Mouse (Mus musculus) midbrain, embryonic 13.5 days (tissue): ENCODE data around the gene Grb14. TPM values are rescaled to one million over a fixed set of nuclear protein-coding genes. Genes with fewer than 3 reads are reported as not detected.

Experiments used
- ATAC-seq: fragments of 200-750 bp; cut with Nextera tagmentation; 2 replicates; pipeline ENCODE4 v1.8.0; 2017; ENCODE audit warnings: mild to moderate bottlenecking, moderate TSS enrichment, moderate library complexity
- H3K27ac ChIP-seq: fragments of 300-500 bp; sonication (generic); 2 replicates; pipeline ENCODE4 v1.5.1; 2015; ENCODE audit warnings: inconsistent platforms, mild to moderate bottlenecking, moderate library complexity
- H3K27me3 ChIP-seq: fragments of 300-500 bp; sonication (generic); 2 replicates; pipeline ENCODE4 v1.6.1; 2015; ENCODE audit warnings: mild to moderate bottlenecking, inconsistent platforms
- H3K36me3 ChIP-seq: fragments of 300-500 bp; sonication (generic); 2 replicates; pipeline ENCODE4 v1.6.1; 2015; ENCODE audit warnings: mild to moderate bottlenecking, inconsistent platforms
- H3K4me1 ChIP-seq: fragments of 300-500 bp; sonication (generic); replicated peaks from 2 replicates; pipeline ENCODE4 v1.6.1; 2015; ENCODE audit warnings: inconsistent platforms
- H3K4me2 ChIP-seq: fragments of 300-500 bp; sonication (generic); replicated peaks from 2 replicates; pipeline ENCODE4 v1.6.1; 2015; ENCODE audit warnings: moderate library complexity, mild to moderate bottlenecking, inconsistent platforms
- H3K4me3 ChIP-seq: fragments of 300-500 bp; sonication (generic); replicated peaks from 2 replicates; pipeline ENCODE4 v1.5.1; 2015; ENCODE audit warnings: mild to moderate bottlenecking, inconsistent platforms
- H3K9ac ChIP-seq: fragments of 300-500 bp; sonication (generic); replicated peaks from 2 replicates; pipeline ENCODE4 v1.6.1; 2015; ENCODE audit warnings: mild to moderate bottlenecking, inconsistent platforms
- H3K9me3 ChIP-seq: fragments of 300-500 bp; sonication (generic); 2 replicates; pipeline ENCODE4 v1.6.1; 2016; ENCODE audit warnings: mild to moderate bottlenecking, inconsistent platforms
- WGBS: fragments of 180-500 bp; shearing (Covaris S2); methylation state at CpG from one replicate; pipeline ENCODE4 v1.1.7; 2015; 5-methylcytosine and 5-hydroxymethylcytosine counted together
- polyA plus RNA-seq: library from polyadenylated mRNA; unstranded; fragments of >200 nt; fragmentation: Nextera tagmentation; extraction: Ambion mirVana; gene quantifications from 2 replicates; pipeline ENCODE4 v1.2.1, GENCODE M21; 2015

The Grb14 gene
- polyA plus RNA-seq, 1 experiment from 2014 or later, result 14.6 TPM

- no peak overlapping the region for H3K4me2 ChIP-seq
- no peak overlapping the region for H3K4me3 ChIP-seq
- no peaks in the 10 kb centered on the region for H3K9me3 ChIP-seq
- H3K27me3 ChIP-seq, result no peaks in the 10 kb centered on the region
- ATAC-seq, result no peak
- H3K9ac ChIP-seq, result no peak overlapping the region
- no peaks in the 10 kb centered on the region for H3K36me3 ChIP-seq
- 55% methylated on average over 1 of the region's 1 CpGs for WGBS
- H3K27ac ChIP-seq, result no peak overlapping the region
- H3K4me1 ChIP-seq, result 0 out of 2 replicates have a peak, but pooled peaks cover 4% of the 10 kb centered on the region
Measured at GRCm38 (mm10) chr2:64973125-64973524, 51.7 kb downstream of the Grb14 start.

GRCm38 (mm10) chr2:64971828-64972227, 53.0 kb downstream of the Grb14 start:
- Histone ChIP-seq H3K9me3 (no peaks in the 10 kb centered on the region), H3K4me1 (peaks cover 16% of the 10 kb centered on the region), H3K4me2 (no peak overlapping the region), H3K27ac (no peak overlapping the region), H3K36me3 (no peaks in the 10 kb centered on the region), H3K9ac (no peak overlapping the region), H3K27me3 (no peaks in the 10 kb centered on the region), H3K4me3 (no peak overlapping the region)
- no peak for ATAC-seq
- 62% methylated on average over 5 of the region's 5 CpGs for WGBS

- Histone ChIP-seq H3K9ac (no peak overlapping the region), H3K4me3 (no peak overlapping the region), H3K27me3 (no peaks in the 10 kb centered on the region), H3K4me2 (no peak overlapping the region), H3K27ac (no peak overlapping the region), H3K36me3 (no peaks in the 10 kb centered on the region), H3K4me1 (peaks cover 18% of the 10 kb centered on the region), H3K9me3 (no peaks in the 10 kb centered on the region)
- WGBS, result 53% methylated on average over 8 of the region's 8 CpGs
- peak; percentile 76 for ATAC-seq
Measured at GRCm38 (mm10) chr2:64970992-64971391, 53.8 kb downstream of the Grb14 start.

- Histone ChIP-seq H3K9ac (no peak overlapping the region), H3K4me2 (no peak overlapping the region), H3K9me3 (no peaks in the 10 kb centered on the region), H3K27me3 (no peaks in the 10 kb centered on the region), H3K36me3 (no peaks in the 10 kb centered on the region), H3K27ac (no peak overlapping the region), H3K4me1 (peaks cover 21% of the 10 kb centered on the region), H3K4me3 (no peak overlapping the region)
- ATAC-seq, result no peak
- WGBS, result 68% methylated on average over 6 of the region's 6 CpGs
Measured at GRCm38 (mm10) chr2:64966893-64967444, 57.8 kb downstream of the Grb14 start.

- Histone ChIP-seq H3K9ac (no peak overlapping the region), H3K9me3 (no peaks in the 10 kb centered on the region), H3K27me3 (no peaks in the 10 kb centered on the region), H3K4me1 (peaks cover 21% of the 10 kb centered on the region), H3K4me2 (no peak overlapping the region), H3K4me3 (no peak overlapping the region), H3K36me3 (no peaks in the 10 kb centered on the region), H3K27ac (no peak overlapping the region)
- WGBS, result 80% methylated on average over 6 of the region's 6 CpGs
- no peak for ATAC-seq
Measured at GRCm38 (mm10) chr2:64966323-64966722, 58.5 kb downstream of the Grb14 start.

GRCm38 (mm10) chr2:64965227-64965864, 59.4 kb downstream of the Grb14 start:
- peak; percentile 87 for ATAC-seq
- H3K27ac ChIP-seq, result no peak overlapping the region
- no peak overlapping the region for H3K9ac ChIP-seq
- no peak overlapping the region for H3K4me3 ChIP-seq
- no peaks in the 10 kb centered on the region for H3K27me3 ChIP-seq
- no peaks in the 10 kb centered on the region for H3K9me3 ChIP-seq
- H3K4me1 ChIP-seq, result peaks cover 17% of the 10 kb centered on the region
- 29% methylated on average over 5 of the region's 5 CpGs for WGBS
- H3K36me3 ChIP-seq, result no peaks in the 10 kb centered on the region
- H3K4me2 ChIP-seq, result no peak overlapping the region; the same call in 1 of the 2 replicates

- Histone ChIP-seq H3K27ac (no peak overlapping the region), H3K4me1 (peaks cover 8% of the 10 kb centered on the region), H3K9ac (no peak overlapping the region), H3K9me3 (no peaks in the 10 kb centered on the region), H3K4me3 (no peak overlapping the region), H3K4me2 (no peak overlapping the region), H3K36me3 (no peaks in the 10 kb centered on the region), H3K27me3 (no peaks in the 10 kb centered on the region)
- ATAC-seq, result no peak
- 71% methylated on average over 4 of the region's 4 CpGs for WGBS
Measured at GRCm38 (mm10) chr2:64962196-64962595, 62.6 kb downstream of the Grb14 start.

GRCm38 (mm10) chr2:64961381-64961780, 63.4 kb downstream of the Grb14 start:
- H3K4me3 ChIP-seq, result no peak overlapping the region
- WGBS, result 70% methylated on average over 3 of the region's 3 CpGs
- ATAC-seq, result no peak
- H3K27me3 ChIP-seq, result no peaks in the 10 kb centered on the region
- H3K27ac ChIP-seq, result no peak overlapping the region
- H3K36me3 ChIP-seq, result no peaks in the 10 kb centered on the region
- H3K9ac ChIP-seq, result no peak overlapping the region
- H3K9me3 ChIP-seq, result no peaks in the 10 kb centered on the region
- no peak overlapping the region for H3K4me2 ChIP-seq
- H3K4me1 ChIP-seq, result 0 out of 2 replicates have a peak, but pooled peaks cover 3% of the 10 kb centered on the region

GRCm38 (mm10) chr2:64959657-64960056, 65.1 kb downstream of the Grb14 start:
- Histone ChIP-seq H3K4me3 (no peak overlapping the region), H3K36me3 (no peaks in the 10 kb centered on the region), H3K4me2 (no peak overlapping the region), H3K27me3 (no peaks in the 10 kb centered on the region), H3K27ac (no peak overlapping the region), H3K4me1 (no peaks in the 10 kb centered on the region), H3K9me3 (no peaks in the 10 kb centered on the region), H3K9ac (no peak overlapping the region)
- 70% methylated on average over 4 of the region's 4 CpGs for WGBS
- ATAC-seq, result no peak

GRCm38 (mm10) chr2:64955441-64955840, 69.3 kb downstream of the Grb14 start:
- 74% methylated on average over 1 of the region's 1 CpGs for WGBS
- Histone ChIP-seq H3K36me3 (no peaks in the 10 kb centered on the region), H3K27ac (no peak overlapping the region), H3K27me3 (no peaks in the 10 kb centered on the region), H3K4me2 (no peak overlapping the region), H3K9me3 (no peaks in the 10 kb centered on the region), H3K9ac (no peak overlapping the region), H3K4me1 (no peaks in the 10 kb centered on the region), H3K4me3 (no peak overlapping the region)
- no peak for ATAC-seq

GRCm38 (mm10) chr2:64949210-64949609, 75.6 kb downstream of the Grb14 start:
- 52% methylated on average over 2 of the region's 2 CpGs for WGBS

GRCm38 (mm10) chr2:64948418-64949169, 76.2 kb downstream of the Grb14 start:
- Histone ChIP-seq H3K9ac (no peak overlapping the region), H3K4me3 (no peak overlapping the region), H3K27me3 (no peaks in the 10 kb centered on the region), H3K4me1 (no peaks in the 10 kb centered on the region), H3K9me3 (no peaks in the 10 kb centered on the region), H3K4me2 (no peak overlapping the region), H3K36me3 (no peaks in the 10 kb centered on the region), H3K27ac (no peak overlapping the region)
- peak; percentile 79 for ATAC-seq
- WGBS, result 79% methylated on average over 12 of the region's 12 CpGs

More at GRCm38 (mm10) chr2:64949210-64949609, 75.6 kb downstream of the Grb14 start:
- ATAC-seq, result 0 out of 2 replicates have a peak, but pooled peaks have one; percentile 24
- H3K4me2 ChIP-seq, result no peak overlapping the region
- no peak overlapping the region for H3K27ac ChIP-seq
- H3K4me3 ChIP-seq, result no peak overlapping the region
- H3K4me1 ChIP-seq, result no peaks in the 10 kb centered on the region
- H3K36me3 ChIP-seq, result no peaks in the 10 kb centered on the region
- no peaks in the 10 kb centered on the region for H3K9me3 ChIP-seq
- H3K9ac ChIP-seq, result no peak overlapping the region
- H3K27me3 ChIP-seq, result no peaks in the 10 kb centered on the region
